Mouse (Mus musculus) CD4-positive, CD25-positive, alpha-beta regulatory T cell, adult 4 months (primary cell): Measurements from ENCODE around the gene Ddx3y. TPM values are rescaled to one million over a fixed set of nuclear protein-coding genes. Genes with fewer than 3 reads are reported as not detected.

Source experiments
- ATAC-seq: one replicate; pipeline ENCODE4 v1.8.0; 2017
- polyA plus RNA-seq, 2 experiments: library from polyadenylated mRNA; unstranded; fragments of 100-300 nt; shearing (Covaris generic); gene quantifications; one replicate each; pipeline ENCODE4 v1.2.1; 2017

Ddx3y gene
- polyA plus RNA-seq, result 100 to 1,000 TPM; 102 to 140 TPM

GRCm38 (mm10) chrY:1286171-1286795, at the start of gene Ddx3y:
Ddx3y (minus strand) TSS chrY:1286629.
- ATAC-seq, result peak; percentile 95

- no peak for ATAC-seq
Measured at GRCm38 (mm10) chrY:1293708-1294107, 7.3 kb upstream of the Ddx3y start.

GRCm38 (mm10) chrY:1285735-1286134, 694 bp downstream of the Ddx3y start:
- peak; percentile 35 for ATAC-seq

- ATAC-seq, result peak; percentile 32
Measured at GRCm38 (mm10) chrY:1246117-1246516, 40.3 kb downstream of the Ddx3y start.

- ATAC-seq, result peak; percentile 92
Measured at GRCm38 (mm10) chrY:1245426-1245863, 41.0 kb downstream of the Ddx3y start, which contains the start of gene Uty. Uty (minus strand) TSS chrY:1245759.

GRCm38 (mm10) chrY:1244940-1245339, 41.5 kb downstream of the Ddx3y start:
- ATAC-seq, result peak; percentile 19

GRCm38 (mm10) chrY:1244421-1244820, 42.0 kb downstream of the Ddx3y start:
- ATAC-seq, result peak; percentile 27

GRCm38 (mm10) chrY:1220001-1220400, 66.4 kb downstream of the Ddx3y start:
- ATAC-seq, result no peak

Other genes starting within 250 kb of the Ddx3y start
- gene Uty, start 40.9 kb downstream of the Ddx3y start, polyA plus RNA-seq, result 10 to 100 TPM; 68.4 to 94.0 TPM
- not detected for gene Usp9y, start 173.2 kb upstream of the Ddx3y start, polyA plus RNA-seq